Mouse (Mus musculus): Measurements from ENCODE around the gene Tm7sf2.
"Not testable (repeated sequence)": the region's sequence is repeated elsewhere in the genome, so short reads cannot be mapped to it uniquely, and the experiment has no call there.

The Tm7sf2 gene

DNA sequence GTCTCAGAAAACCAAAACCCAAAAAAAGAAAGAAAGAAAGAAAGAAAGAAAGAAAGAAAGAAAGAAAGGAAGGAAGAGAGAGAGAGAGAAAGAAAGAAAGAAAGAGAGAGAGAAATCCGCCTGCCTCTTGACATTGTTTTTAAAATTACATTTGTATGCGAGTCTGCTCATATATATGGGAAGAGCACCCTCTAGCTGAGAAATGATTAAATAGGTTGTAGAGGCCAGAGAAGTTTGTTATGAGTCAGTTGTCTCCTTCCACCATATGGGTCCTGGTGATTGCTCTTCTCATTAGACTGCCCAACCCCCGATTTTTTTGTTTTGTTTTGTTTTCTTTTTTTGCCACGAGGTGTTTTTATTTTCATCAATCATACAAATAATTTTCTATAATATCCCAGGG lies 24.1 kb downstream of the Tm7sf2 start:
- in situ Hi-C loops (cut with MboI), result not testable (repeated sequence)

DNA sequence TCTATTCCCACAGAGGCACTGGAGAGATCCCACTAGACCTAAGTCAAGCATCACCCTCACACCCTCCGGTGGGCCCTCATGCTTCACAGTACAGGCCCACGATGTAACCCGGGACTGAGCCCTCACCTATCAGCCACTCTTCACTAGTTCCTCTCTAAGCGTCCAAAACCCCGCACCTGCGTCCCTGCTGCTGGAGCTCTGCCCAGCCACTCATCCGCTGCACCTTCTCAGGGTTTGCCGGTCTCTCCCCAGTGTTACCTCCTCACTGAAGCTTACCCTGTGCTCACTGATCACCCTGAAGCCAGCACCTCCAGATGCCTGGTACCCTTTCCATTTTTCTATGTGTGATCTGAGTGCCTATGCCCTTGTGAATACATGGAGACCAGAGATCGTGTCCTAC lies 25.9 kb downstream of the Tm7sf2 start:
- in situ Hi-C loops (cut with MboI), result no loop called here

DNA sequence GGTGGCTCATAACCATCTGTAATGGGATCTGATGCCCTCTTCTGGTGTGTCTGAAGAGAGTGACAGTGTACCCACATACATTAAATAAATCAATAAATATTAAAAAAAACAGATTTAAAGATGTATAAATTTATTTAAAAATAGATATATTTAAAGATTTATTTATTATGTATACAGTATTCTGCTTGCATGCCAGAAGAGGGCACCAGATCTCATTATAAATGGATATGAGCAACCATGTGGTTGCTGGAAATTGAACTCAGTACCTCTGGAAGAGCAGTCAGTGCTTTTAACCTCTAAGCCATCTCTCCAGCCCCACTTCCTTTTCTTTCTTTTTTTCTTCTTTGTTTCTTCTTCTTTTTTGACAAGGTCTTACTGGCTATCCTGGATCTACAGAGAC lies 28.2 kb downstream of the Tm7sf2 start:
- in situ Hi-C loops (cut with MboI), result no loop called here

DNA sequence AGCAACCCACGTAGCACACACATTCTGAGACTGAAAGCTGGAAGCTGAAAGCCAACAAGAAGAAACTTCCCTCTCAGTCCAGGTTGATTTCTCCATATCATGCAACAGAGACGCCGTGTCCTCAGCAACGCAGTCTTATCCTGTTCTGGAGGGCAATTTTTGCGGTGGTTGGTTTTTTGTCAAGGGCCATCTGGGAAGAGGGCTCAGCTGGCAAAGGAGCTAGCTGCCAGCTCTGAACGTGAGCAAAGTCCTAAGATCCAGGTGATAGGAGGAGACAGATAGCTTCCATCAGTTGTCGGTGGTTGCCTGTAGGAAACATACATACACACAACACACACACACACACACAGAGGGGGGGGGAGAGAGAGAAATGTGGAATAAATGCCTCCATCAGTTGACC lies 29.8 kb downstream of the Tm7sf2 start:
- in situ Hi-C loops (cut with MboI), result no loop called here

DNA sequence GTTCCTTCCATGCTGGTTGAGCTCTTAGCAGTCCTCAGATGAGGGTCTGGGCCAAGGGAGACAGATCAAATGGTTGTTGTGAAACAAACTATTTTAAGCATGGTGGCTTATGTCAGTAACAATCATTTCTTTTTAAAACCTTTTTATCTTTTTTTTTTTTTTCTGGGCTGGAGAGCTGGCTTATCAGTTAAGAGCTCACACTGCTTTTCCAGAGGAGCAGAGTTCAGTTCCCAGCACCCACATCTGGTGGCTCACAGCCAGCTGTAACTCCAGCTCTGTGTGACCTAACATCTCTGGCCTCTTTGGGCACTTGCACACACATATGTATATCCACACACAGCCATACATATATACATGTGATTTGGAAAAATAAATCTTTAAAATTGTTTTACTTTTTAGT lies 30.5 kb downstream of the Tm7sf2 start:
- in situ Hi-C loops (cut with MboI), result no loop called here

DNA sequence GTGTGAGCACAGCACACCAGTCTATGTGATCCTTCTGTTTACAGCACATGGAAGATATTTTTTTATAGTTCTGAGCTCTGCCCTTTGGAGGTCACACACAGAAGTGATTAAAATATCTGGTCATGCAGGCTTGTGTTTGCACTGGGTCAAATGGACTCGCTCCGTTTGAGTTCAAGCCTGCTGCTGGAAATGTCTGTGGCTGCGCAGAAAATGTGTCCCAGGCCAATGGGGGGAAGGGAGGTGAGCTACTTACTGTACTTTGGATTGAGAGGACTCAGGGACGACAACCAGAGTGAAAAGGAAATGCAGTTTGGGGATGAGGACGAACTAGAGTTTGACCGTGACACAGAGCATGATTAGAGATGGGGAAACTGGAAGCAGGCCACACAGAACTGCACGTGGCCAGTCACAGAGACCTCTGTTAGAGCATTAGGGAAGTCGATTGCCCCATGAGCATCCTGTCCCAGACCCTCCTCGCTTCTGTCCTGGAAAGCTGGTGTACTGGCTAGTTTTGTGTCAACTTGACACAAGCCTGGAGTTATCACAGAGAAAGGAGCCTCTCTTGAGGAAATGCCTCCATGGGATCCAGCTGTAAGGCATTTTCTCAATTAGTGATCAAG lies 32.1 kb downstream of the Tm7sf2 start:
- in situ Hi-C loops (cut with MboI), result no loop called here

DNA sequence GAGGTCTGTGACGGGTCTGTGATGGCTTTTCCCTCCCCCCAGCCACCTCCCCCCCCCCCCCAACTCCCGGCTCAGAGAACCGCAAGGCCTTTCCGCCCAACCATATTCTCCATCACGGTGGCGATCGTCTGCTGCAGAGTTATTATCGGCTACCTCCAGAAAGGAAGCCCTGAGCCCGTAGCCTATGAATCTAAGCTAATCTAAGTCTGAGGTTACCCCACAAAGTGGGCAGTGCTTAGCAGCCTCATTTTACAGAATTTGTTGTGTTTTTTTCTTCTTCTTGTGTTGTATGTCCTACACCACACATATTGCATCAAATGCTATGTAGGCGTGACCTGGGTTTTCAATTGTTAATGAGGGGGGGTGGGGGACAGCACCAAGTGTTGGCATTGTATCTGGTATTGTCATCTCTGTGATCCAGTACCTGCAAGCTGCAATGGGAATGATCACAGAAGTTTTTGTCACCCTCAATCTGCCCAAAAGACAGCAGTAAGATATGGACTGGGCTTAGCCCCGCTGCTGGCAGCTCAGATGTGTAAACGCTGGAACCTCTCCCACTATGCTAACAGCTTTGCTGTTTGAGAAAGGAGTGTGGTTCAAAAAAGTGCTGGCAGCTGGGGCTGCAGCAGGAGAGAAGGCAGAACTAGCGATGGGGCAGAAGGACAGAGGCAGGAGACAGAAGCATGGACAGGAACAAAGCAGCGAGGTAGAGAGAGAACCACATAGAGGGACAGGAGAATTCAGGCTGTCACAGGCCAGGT lies 37.5 kb downstream of the Tm7sf2 start:
- in situ Hi-C loops (cut with MboI), result no loop called here

DNA sequence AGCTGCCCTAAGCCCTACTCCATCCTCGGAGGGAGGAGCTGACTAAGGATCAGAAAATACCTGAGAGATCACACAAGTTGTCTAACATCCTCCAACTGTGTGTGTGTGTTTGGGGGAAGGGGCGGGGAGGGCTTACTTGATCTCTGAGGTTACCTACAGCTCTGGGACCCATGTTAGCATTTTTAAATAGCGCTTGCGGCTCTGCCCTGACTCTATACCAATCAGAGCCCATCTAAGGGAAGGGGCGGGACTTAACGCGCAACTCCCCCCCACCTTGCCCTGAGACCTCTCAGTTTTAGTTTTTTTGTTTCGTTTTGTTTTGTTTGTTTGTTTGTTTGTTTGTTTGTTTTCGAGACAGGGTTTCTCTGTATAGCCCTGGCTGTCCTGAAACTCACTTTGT lies 38.7 kb downstream of the Tm7sf2 start:
- in situ Hi-C loops (cut with MboI), result no loop called here

DNA sequence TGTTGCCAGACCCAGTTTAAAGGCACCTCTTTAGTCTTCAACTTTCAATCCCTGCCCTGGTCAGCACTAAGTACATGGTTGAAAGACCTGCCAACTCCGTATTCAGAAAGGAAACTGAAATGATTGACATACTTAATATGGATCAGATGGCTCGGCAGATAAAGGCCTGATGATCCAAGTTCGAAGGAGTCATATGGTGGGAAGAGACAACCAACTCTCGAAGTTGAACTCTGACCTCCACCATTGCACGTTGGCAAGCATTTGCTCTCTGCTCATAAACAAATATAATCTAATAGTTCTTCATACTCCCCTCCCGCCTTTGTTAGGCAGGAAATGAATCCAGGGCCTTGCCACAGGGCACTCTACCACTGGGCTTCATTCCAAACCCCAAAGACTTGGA lies 39.2 kb downstream of the Tm7sf2 start:
- in situ Hi-C loops (cut with MboI), result no loop called here

DNA sequence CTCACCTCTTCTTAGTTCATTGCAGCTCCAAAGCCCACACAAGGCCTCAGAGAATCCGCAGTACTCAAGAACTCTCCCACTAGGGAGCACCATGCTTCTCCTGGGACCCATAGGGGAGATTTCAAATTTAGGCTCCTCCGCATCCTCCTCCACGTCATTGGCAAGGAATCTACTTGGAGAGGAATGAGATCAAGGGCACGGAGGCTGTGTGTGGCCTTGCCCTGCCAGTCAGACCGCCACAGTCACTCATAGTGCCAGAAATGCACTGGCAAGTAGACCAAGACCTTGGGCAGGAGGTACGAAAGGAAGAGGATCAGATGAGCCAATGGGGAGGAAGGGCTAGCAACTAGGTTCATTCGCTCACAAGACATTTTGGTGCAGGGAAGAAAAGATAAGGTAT lies 44.2 kb downstream of the Tm7sf2 start:
- in situ Hi-C loops (cut with MboI), result no loop called here

DNA sequence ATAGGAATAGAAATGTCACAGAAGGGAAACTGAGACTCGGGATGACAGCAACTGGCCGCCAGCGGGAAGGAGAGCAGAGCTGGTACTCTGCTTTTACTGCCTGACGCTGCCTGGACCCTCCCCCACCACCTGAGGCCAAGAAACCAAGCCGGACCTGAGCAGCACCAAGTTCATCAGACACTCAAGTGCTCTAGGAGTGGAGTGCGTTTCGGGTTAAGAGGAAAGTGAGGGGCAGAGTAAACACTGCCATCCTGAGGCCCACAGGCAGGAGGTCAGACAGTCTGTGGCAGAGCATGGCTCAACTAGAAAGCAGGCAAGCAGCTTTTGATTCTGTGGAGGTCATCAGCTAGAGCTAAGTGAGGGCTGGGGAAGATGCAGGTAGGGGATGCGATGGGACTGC lies 45.1 kb downstream of the Tm7sf2 start:
- in situ Hi-C loops (cut with MboI), result no loop called here

DNA sequence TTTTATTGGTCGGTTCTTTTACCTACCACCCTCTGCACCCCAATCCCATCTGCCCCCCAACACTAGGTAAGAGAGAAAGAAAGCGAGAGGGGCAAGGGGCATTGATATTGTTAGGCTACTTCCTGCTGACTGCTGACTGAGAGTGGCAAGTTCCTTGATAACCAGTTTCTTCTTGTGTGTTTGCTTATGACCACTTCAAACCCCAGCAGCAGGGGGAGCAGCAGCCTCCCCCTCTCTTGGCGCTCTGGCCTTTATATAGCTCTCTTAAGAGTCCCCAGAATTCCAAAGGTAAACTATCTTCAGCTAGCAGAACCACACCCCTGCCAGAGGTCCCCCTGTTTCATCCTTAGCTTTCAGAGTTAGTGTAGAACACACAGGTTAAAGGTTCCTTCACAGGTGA lies 47.9 kb downstream of the Tm7sf2 start:
- in situ Hi-C loops (cut with MboI), result no loop called here

DNA sequence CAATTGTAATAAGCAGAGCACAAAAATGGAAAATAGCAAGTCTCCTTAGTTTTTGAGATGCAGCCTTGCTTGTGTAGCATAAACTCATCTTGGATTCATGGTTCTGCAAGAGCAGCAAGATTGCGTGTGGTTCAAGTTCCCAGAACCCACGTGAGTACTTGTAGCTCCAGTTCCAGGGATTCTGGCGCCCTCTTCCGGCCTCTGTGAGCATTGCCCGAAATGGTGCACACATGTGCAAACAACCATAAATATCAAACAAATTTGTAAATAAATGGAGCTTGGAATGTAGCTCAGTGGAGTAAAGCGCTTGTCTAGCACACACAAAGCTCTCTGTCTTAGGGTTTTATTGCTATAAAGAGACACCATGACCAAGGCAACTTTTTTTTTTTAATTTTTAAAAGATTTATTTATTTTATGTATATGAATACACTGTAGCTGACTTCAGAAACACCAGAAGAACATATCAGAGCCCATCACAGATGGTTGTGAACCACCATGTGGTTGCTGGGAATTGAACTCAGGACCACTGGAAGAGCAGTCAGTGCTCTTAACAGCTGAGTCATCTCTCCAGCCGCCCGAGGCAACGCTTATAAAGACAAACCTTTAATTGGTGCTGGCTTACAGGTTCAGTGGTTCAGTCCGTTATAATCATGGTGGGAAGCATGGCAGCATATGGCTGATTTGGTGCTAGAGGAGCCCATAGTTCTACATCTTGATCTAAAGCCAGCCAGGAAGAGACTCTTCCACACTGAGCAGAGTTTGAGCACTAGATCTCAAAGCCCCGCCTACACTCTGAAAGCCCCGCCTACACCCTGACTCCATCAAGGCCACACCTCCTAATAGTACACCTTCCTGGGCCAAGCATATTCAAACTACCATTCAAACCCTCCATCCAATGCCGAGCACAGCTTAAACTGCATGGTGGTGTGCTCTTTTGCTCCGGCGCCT lies 49.8 kb downstream of the Tm7sf2 start:
- in situ Hi-C loops (cut with MboI), result no loop called here

DNA sequence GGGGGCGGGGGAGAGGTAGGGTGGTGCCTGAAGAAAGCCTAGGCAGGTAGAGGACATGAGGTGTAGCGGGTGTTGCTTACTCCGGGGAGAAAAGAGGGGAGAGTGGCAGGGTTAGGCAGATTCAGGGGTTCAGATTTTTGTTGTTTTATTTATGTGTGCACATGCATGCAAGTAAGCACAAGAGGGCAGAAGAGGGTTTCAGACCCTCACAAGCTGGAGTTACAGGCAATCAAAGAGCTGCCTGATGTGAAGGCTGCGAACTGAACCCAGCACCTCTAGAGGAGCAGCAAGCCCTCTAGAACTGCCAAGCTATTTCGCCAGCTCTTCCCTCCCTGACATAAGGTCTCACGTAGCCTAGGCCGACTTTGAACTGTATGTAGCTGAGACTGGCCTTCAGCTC lies 51.6 kb downstream of the Tm7sf2 start:
- in situ Hi-C loops (cut with MboI), result no loop called here

DNA sequence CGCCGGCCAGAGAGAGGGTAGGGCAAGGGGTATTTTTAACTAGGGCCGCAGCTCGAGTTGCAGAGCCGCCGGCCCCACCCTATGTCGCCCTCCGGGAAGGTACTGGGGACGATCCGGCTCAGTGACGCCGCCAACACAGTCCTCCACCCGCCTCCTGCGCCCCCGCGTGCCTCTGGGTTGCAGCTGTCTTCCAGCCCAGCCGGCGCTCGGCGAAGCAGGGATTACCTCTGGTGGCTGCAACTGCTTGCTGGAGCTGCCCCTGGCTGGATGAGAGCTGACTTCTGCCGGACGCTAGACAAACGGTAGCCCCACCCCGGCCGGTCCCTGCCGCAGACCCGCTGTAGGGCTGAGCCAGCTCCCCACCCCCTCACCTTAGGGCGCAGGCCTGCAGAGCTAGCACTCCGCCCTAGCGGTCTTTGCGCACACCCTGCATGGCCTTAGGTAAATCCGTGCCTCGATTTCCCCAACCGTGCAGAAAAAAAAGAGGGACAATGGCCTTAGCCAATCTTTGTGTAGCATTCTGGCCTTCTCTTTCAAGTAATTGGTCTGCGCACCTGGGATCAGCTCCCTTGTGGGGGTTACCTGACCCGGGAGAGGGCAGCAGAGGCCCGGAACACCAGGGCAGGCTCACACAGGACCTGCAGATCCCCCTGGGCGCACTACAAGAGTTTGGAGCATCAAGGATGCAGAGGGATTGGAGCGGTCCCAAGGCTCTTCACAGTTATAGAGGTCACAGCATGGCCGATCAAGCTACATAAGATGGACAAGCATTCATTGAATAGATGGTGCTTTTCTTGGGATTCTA lies 52.5 kb downstream of the Tm7sf2 start, which contains the start of gene Capn1:
Gene Capn1, minus strand, starts transcription at position 387 of the 805 bp plus-strand sequence.
- in situ Hi-C loops (cut with MboI), result no loop called here

DNA sequence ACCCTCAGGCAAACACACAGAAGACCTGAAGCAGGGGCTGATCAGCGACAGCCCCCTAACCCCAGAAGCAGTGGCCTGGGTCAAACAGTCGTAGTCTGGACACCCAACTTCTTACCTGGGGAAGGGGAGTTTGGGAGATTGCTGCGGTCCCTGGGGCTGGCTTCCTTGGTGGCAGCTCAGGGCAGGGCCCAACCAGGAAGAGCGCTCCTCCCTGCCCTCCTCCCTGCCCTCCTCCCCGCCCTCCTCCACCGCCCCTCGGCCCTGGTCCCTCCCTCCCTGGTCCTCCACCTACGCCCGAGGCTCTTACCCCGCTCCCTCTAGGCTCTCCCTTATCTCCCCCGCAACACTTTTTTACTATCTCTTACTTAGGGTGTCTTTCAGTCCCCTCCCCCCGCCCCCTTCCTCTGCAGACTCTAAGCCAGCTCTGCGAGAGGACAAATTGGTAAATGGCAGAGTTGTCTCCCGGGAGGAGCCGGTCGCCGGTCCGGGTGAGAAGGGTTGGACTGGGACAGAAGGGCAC lies 53.1 kb downstream of the Tm7sf2 start:
- in situ Hi-C loops (cut with MboI), result no loop called here

DNA sequence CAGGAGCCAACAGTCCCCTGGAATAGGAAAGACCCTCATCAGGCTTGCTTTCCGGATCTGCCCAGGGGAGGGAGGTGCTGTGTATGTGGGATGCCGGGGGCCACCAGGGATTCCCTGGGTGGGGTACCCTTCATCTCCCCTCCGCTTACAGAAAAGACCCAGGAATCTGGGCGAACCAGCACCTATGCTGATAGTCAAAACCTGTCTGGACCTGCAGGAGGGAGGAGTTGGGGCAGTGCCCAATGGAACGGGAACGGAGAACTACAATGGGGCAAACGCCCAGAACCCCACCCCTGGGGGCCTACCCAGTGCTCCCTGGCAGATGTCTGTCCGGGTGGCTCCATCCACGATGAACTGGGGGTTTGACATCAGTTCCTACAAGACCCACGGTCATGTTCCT lies 54.5 kb downstream of the Tm7sf2 start:
- in situ Hi-C loops (cut with MboI), result no loop called here
